Mouse (Mus musculus): ENCODE data around the gene Zfp846. TPM values are rescaled to one million over a fixed set of nuclear protein-coding genes. Genes with fewer than 3 reads are reported as not detected.

Gene Zfp846
- polyA plus RNA-seq, 1 experiment from 2014 or later = 18.8 TPM

DNA sequence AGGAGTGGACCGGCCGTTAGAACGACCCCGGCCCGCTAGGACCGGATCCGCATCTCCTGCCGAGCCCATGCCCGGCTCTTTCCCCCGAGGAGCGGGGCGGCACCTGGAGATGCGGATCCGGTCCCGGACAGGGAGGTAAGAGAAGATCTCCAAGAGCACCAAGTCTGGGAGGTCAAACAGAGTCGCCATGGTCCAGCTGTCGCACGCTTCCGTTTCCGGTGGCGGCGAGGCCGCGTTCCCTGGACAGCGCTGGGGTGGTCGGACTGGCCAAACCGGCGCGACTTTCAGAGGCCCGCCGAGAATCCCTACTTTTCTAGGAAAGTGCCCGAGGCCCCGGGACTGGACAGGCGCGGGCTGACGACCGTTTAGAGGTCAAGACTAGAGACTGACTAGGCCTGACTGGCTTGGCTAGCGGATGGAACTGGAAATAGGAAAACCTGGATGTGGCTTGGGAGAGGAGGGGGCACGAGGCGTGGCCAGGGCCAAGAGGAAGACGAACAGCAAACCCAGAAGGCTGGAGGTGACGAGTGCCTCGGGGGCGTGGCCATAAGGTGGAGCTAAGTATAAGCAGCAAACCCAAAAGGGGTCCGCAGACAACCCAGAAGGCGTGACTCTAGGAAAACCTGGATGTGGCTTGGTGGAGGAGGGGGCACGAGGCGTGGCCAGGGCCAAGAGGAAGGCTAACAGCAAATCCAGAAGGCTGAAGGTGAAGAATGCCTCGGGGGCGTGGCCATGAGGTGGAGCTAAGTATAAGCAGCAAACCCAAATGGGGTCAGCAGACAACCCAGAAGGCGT is 61.2 kb downstream of the Zfp846 start, which contains the start of gene Ubl5:
Ubl5 (plus strand) TSS at position 778 of the 795 bp plus-strand sequence.
- peaks cover 37% of the 10 kb centered on the region for H3K36me3 ChIP-seq (replicated peaks)
- DNase-seq (ENCODE audit: low spot score) = peak; percentile 97
- under 1% methylated on average over 51 of the region's 51 CpGs for WGBS
- no peaks in the 10 kb centered on the region for H3K9me3 ChIP-seq
- H3K4me3 ChIP-seq = peak within 1 kb of the TSS; percentile 93
- H3K27ac ChIP-seq (replicated peaks) = peak within 1 kb of the TSS; percentile 92
- H3K4me1 ChIP-seq = peaks cover 26% of the 10 kb centered on the region
- H3K27me3 ChIP-seq (replicated peaks; ENCODE audit: low read depth, poor library complexity, severe bottlenecking) = no peaks in the 10 kb centered on the region

DNA sequence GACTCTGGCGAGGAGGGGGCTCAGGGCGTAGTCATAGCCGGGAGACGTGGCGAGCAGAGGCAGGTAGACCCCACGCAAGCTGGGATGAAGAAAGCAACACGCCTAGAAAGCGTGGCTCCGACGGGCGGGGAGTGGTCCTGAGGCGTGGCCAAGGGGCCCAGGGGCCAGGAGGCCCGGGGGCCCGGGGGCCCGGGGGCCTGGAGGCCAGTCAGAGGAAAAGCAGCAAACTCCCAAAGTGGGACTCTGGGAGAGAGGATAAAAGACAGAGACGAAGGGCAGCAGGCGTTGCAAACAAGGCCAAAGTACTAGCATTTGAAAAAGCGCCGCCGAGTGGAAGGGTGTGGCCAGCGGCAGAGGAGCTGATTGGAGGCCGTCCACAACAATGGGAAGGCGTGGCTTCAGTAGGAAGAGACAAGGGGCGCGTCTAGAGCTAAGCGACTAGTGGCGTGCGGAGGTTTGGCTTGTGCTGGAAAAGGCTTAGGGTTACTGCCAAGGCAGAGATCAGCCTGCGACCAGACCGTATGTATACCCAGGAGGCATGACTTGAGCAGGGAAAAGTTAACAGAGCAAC is 61.9 kb downstream of the Zfp846 start:
- peaks cover 37% of the 10 kb centered on the region for H3K36me3 ChIP-seq (replicated peaks)
- peaks cover 26% of the 10 kb centered on the region for H3K4me1 ChIP-seq
- under 1% methylated on average over 30 of the region's 30 CpGs for WGBS
- peak overlapping the region; percentile 93 for H3K4me3 ChIP-seq
- DNase-seq (ENCODE audit: low spot score) = peak; percentile 88
- H3K9me3 ChIP-seq = no peaks in the 10 kb centered on the region
- H3K27me3 ChIP-seq (replicated peaks; ENCODE audit: low read depth, poor library complexity, severe bottlenecking) = no peaks in the 10 kb centered on the region
- H3K27ac ChIP-seq (replicated peaks) = peak overlapping the region; percentile 92

DNA sequence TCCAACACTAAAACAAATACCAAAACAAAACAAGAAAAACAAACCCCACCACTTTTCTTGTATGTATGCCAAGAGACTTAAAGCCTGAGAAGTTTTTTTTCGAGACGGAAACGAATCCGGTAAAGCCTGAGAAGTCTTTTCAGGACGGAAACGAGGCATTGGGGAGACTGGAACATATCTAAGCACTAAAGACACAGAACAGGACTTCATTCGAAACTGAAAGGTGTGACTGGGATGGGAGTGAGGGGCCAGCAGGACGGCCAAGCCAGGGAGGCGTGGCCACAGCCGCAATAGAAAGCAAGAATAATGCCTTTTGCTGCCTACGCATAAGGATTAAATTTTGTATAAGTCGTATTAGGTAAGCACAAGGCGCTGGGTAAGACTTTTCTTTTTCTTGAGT is 62.7 kb downstream of the Zfp846 start:
- H3K27ac ChIP-seq (replicated peaks) = peak overlapping the region; percentile 92; the same call in 1 of the 2 replicates

DNA sequence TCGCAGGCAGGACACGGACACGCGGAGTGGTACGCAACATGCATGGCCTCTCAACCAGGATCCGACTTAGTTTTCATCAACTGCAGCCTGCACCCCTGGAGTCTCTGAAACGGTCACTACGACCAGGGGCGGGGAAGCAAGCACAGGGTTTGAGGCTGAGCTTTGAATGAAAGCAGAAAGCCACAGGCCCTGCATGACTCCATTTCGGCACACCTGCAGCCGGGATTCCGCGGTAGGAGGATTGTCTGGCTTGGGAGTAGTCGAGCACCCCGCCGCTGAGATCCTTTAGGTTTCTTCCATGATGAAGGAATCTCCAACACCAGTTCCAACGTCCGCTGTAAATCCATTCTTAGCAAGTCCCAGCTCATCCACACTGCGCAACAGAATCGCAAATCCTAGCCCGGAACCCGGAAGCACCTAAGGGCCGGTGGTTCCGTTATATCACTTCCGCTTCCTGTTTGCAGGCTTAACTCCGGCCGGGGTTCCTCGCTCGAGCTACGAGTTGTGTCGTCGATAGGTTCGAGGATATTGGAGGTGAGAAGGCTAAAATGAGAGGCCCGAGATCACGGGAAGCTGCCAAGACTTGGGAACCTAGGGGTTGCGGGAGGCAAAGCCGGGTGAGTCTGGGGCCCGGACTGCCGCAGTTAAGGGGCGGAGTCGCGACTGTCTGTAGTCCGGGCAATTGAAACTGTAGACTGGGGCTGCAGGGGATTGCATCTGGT is 63.4 kb downstream of the Zfp846 start, which contains the start of gene Fbxl12:
Fbxl12 (minus strand) TSS at position 408 of the 722 bp plus-strand sequence.
- H3K27me3 ChIP-seq (replicated peaks; ENCODE audit: low read depth, poor library complexity, severe bottlenecking) = no peaks in the 10 kb centered on the region
- peak within 1 kb of the TSS; percentile 93 for H3K4me3 ChIP-seq
- under 1% methylated on average over 43 of the region's 43 CpGs for WGBS
- H3K27ac ChIP-seq (replicated peaks) = peak within 1 kb of the TSS; percentile 92
- H3K36me3 ChIP-seq (replicated peaks) = peaks cover 37% of the 10 kb centered on the region
- DNase-seq (ENCODE audit: low spot score) = peak; percentile 85
- H3K4me1 ChIP-seq = peaks cover 26% of the 10 kb centered on the region
- no peaks in the 10 kb centered on the region for H3K9me3 ChIP-seq

More for the DNA sequence above, 62.7 kb downstream of the Zfp846 start:
- H3K4me1 ChIP-seq = peaks cover 26% of the 10 kb centered on the region
- DNase-seq (ENCODE audit: low spot score) = no peak
- H3K36me3 ChIP-seq (replicated peaks) = peaks cover 37% of the 10 kb centered on the region
- peak overlapping the region; percentile 93 for H3K4me3 ChIP-seq
- H3K27me3 ChIP-seq (replicated peaks; ENCODE audit: low read depth, poor library complexity, severe bottlenecking) = no peaks in the 10 kb centered on the region
- no peaks in the 10 kb centered on the region for H3K9me3 ChIP-seq
- 10% methylated on average over 13 of the region's 13 CpGs for WGBS

DNA sequence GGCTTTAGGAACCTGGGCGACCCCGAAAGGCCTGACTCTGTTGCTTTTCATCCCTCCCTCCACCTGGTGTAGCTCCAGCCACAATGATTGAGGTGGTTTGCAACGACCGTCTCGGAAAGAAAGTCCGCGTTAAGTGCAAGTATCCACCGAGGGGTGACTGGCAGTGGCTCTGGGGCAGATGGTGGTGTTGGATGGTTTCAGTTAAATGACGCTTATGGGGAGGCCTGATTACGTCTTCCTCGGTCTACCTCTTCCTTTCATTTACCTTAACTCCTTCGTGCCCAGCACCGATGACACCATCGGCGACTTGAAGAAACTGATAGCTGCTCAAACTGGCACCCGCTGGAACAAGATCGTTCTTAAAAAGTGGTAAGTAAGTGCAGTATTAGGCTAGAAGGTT is 64.0 kb downstream of the Zfp846 start:
- H3K36me3 ChIP-seq (replicated peaks) = peaks cover 36% of the 10 kb centered on the region
- no peak for DNase-seq (ENCODE audit: low spot score)
- peak overlapping the region; percentile 93 for H3K4me3 ChIP-seq
- H3K27me3 ChIP-seq (replicated peaks; ENCODE audit: low read depth, poor library complexity, severe bottlenecking) = no peaks in the 10 kb centered on the region
- H3K9me3 ChIP-seq = no peaks in the 10 kb centered on the region
- WGBS = 3% methylated on average over 17 of the region's 17 CpGs
- H3K27ac ChIP-seq (replicated peaks) = peak overlapping the region; percentile 92
- H3K4me1 ChIP-seq = peaks cover 26% of the 10 kb centered on the region

DNA sequence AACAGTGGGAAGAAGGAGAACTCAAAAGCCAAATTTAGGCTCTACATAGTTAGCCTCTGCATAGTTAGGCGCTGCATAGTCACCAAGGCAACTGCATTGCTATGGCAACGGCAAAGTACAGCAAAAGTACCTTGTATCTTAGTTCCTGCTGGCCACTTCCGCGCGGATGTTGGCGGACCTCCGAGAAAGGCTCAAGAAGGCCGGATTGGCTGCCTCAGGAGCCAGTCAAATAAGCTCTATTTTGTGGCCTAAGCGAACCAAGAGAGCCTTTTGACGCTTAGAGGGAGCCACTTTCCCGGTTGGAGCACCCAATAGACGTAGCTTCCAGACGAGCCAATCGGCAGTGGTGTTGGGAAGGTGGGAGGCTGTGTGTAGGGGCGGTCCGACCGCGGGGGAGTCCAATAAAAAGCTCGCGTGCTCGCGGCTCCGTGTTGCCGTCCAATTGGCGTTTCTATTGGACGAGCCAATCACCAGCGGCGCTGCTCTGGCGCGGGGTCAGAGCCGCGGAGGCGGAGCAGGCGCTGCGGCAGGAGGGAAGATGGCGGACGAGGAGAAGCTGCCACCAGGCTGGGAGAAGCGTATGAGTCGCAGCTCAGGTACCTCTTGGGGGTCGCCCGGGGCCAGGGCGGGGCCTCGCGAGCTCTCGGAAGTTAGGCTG is 70.6 kb downstream of the Zfp846 start, which contains the start of gene Pin1:
Pin1 (plus strand) TSS at position 494 of the 658 bp plus-strand sequence.
- H3K36me3 ChIP-seq (replicated peaks) = peaks cover 61% of the 10 kb centered on the region

DNA sequence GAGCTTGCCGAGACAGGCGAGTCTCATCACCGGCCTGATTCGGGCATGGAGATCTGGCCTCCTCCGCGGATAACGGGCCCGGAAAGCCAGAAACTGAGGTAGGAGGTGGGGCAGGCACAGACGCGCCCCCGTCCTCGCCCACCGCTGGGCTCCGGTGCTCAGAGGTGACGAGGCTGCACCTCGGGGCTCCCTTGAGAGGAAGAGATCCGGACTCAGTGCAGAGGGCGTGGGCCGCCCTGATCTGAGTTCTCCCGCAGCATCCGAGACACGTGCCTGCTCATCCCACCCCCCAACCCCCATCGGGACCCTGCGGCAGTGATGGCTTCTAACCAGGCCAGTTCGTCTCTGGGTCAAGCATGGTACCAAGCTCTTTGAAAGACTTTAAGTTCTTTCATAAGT is 71.2 kb downstream of the Zfp846 start:
- H3K4me3 ChIP-seq = peak overlapping the region; percentile 88
- under 1% methylated on average over 25 of the region's 25 CpGs for WGBS
- H3K27me3 ChIP-seq (replicated peaks; ENCODE audit: low read depth, poor library complexity, severe bottlenecking) = no peaks in the 10 kb centered on the region
- H3K4me1 ChIP-seq = peaks cover 29% of the 10 kb centered on the region
- DNase-seq (ENCODE audit: low spot score) = no peak
- H3K36me3 ChIP-seq (replicated peaks) = peaks cover 61% of the 10 kb centered on the region
- no peaks in the 10 kb centered on the region for H3K9me3 ChIP-seq
- H3K27ac ChIP-seq (replicated peaks) = peak overlapping the region; percentile 84

More for the DNA sequence above, 70.6 kb downstream of the Zfp846 start, which contains the start of gene Pin1:
- DNase-seq (ENCODE audit: low spot score) = peak; percentile 99
- Histone ChIP-seq H3K4me3 (peak within 1 kb of the TSS; percentile 88), H3K27me3 (replicated peaks; ENCODE audit: low read depth, poor library complexity, severe bottlenecking) (no peaks in the 10 kb centered on the region), H3K9me3 (no peaks in the 10 kb centered on the region), H3K4me1 (peaks cover 29% of the 10 kb centered on the region), H3K27ac (replicated peaks) (peak within 1 kb of the TSS; percentile 84)
- under 1% methylated on average over 45 of the region's 45 CpGs for WGBS

DNA sequence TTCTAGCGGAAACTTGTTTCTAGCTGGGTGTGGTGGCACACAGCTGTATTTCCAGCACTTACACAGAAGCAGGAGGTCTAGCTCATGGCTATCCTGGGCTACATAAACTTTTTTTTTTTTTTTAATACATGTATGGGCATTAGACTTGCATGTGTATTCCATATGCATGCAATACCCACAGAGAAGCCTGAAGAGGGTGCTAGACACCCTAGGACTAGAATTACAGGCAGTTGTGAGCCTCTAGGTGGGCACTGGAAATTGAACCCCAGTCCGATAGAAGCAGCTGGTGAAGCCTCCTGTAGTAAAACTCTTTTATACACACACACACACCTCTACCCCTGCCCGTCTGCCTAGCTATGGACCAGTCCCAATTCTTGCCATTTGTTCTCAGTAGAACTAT is 72.8 kb downstream of the Zfp846 start:
- 81% methylated on average over 3 of the region's 3 CpGs for WGBS
- no peak overlapping the region for H3K27ac ChIP-seq (replicated peaks)
- H3K4me1 ChIP-seq = peaks cover 29% of the 10 kb centered on the region
- DNase-seq (ENCODE audit: low spot score) = no peak
- peaks cover 62% of the 10 kb centered on the region for H3K36me3 ChIP-seq (replicated peaks)
- no peaks in the 10 kb centered on the region for H3K27me3 ChIP-seq (replicated peaks; ENCODE audit: low read depth, poor library complexity, severe bottlenecking)
- no peaks in the 10 kb centered on the region for H3K9me3 ChIP-seq
- H3K4me3 ChIP-seq = peak overlapping the region; percentile 88; the same call in 1 of the 2 replicates

Other genes starting within 250 kb of the Zfp846 start
- not detected in 2 replicates for gene Olfr18, start 245.2 kb upstream of the Zfp846 start, polyA plus RNA-seq (2016; fragmentation: Nextera tagmentation; extraction: Ambion mirVana)
- gene Zfp560, start 196.1 kb upstream of the Zfp846 start, polyA plus RNA-seq (2016; fragmentation: Nextera tagmentation; extraction: Ambion mirVana) = 30.9 and 31.0 TPM in 2 replicates
- 24.8 and 25.4 TPM in 2 replicates for gene Zfp26, start 121.1 kb upstream of the Zfp846 start, polyA plus RNA-seq (2016; fragmentation: Nextera tagmentation; extraction: Ambion mirVana)
- 22.1 and 22.2 TPM in 2 replicates for gene Zfp426, start 88.5 kb upstream of the Zfp846 start, polyA plus RNA-seq (2016; fragmentation: Nextera tagmentation; extraction: Ambion mirVana)
- gene Zfp266, start 59.9 kb upstream of the Zfp846 start, polyA plus RNA-seq (2016; fragmentation: Nextera tagmentation; extraction: Ambion mirVana) = 146 and 152 TPM in 2 replicates
- gene Ubl5, start 61.6 kb downstream of the Zfp846 start, polyA plus RNA-seq (2016; fragmentation: Nextera tagmentation; extraction: Ambion mirVana) = 356 and 365 TPM in 2 replicates
- 18.7 and 18.9 TPM in 2 replicates for gene Fbxl12, start 63.5 kb downstream of the Zfp846 start, polyA plus RNA-seq (2016; fragmentation: Nextera tagmentation; extraction: Ambion mirVana)
- 82.2 and 87.9 TPM in 2 replicates for gene Pin1, start 70.8 kb downstream of the Zfp846 start, polyA plus RNA-seq (2016; fragmentation: Nextera tagmentation; extraction: Ambion mirVana)
- gene Olfm2, start 165.1 kb downstream of the Zfp846 start, polyA plus RNA-seq (2016; fragmentation: Nextera tagmentation; extraction: Ambion mirVana) = 13.1 and 20.1 TPM in 2 replicates
- gene Col5a3, start 233.8 kb downstream of the Zfp846 start, polyA plus RNA-seq (2016; fragmentation: Nextera tagmentation; extraction: Ambion mirVana) = 0.39 and 0.60 TPM in 2 replicates
- not detected in 2 replicates for gene Rdh8, start 237.2 kb downstream of the Zfp846 start, polyA plus RNA-seq (2016; fragmentation: Nextera tagmentation; extraction: Ambion mirVana)